Mouse (Mus musculus): ENCODE measurements around the gene Piezo1.

DNA sequence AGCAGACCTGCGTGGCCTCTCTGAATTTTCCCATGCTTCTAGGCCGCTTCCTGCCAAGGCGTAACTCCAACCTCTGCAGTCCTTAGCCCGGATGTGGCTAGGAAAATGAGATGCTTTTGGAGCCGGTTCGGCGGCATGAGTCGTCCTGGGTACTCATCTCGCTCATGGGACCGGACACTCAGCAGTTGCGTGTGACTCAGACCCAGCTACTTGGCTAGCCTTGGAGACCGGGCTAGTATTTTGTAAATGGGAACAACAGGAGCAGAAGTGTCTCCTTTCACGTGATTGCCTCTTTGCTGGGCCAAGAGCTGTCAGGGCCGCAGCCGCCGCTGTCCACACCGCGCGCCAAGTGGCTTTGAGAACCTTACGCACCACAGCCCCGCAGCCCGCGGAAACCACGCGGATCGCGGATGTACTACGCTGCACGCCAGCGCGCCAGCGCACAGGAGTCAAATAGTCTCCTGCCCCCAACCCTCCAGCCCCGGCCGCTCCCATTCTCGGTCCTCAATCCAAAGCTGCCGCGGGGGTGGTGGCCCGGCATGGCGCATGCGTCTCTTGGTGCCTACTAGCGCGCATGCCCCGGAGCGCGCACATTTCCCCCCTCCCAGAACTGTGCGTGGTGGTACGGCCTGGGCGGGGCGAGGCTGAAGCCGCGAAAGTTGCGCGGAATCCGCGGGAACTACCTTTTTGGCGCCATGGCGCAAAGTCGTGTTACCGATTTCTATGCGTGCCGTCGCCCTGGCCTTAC is 16.4 kb upstream of the Piezo1 start, which contains the start of gene Cdt1:
- TF ChIP-seq CTCF (conservative IDR thresholded peaks at IDR 0.05; ENCODE audit: low read length) (no peak), POU5F1 (IDR thresholded peaks at IDR 0.05; ENCODE audit: borderline replicate concordance, low read length) (no peak), NANOG (IDR thresholded peaks at IDR 0.05; ENCODE audit: borderline replicate concordance, low read length) (no peak)

Measured in E14TG2a.4 (cell line).